Mouse (Mus musculus) lung, embryonic 14.5 days (tissue): ENCODE data around the gene Hic1. TPM values are rescaled to one million over a fixed set of nuclear protein-coding genes. Genes with fewer than 3 reads are reported as not detected.

ENCODE experiments used
- ATAC-seq: fragments of 200-750 bp; cut with Nextera tagmentation; 2 replicates; pipeline ENCODE4 v1.8.0; 2017; ENCODE audit warnings: mild to moderate bottlenecking, moderate TSS enrichment, moderate library complexity; ENCODE audit not compliant: insufficient read depth
- DNase-seq: peaks from one replicate; pipeline ENCODE4 v3.0.0-alpha.2; 2015
- H3K27ac ChIP-seq: fragments of 300-500 bp; sonication (generic); 2 replicates; pipeline ENCODE4 v1.5.1; 2014; ENCODE audit warnings: low read depth, mild to moderate bottlenecking, moderate library complexity
- H3K27me3 ChIP-seq: fragments of 300-500 bp; sonication (generic); 2 replicates; pipeline ENCODE4 v1.6.1; 2014; ENCODE audit warnings: low read length, control low read depth; ENCODE audit not compliant: insufficient read depth
- H3K36me3 ChIP-seq: fragments of 300-500 bp; sonication (generic); 2 replicates; pipeline ENCODE4 v1.6.1; 2014; ENCODE audit warnings: control low read depth; ENCODE audit not compliant: insufficient read depth
- H3K4me1 ChIP-seq: fragments of 300-500 bp; sonication (generic); 2 replicates; pipeline ENCODE4 v1.6.1; 2014; ENCODE audit warnings: antibody characterized with exemption, control low read depth; ENCODE audit not compliant: insufficient read depth
- H3K4me2 ChIP-seq: fragments of 300-500 bp; sonication (generic); 2 replicates; pipeline ENCODE4 v1.6.1; 2014; ENCODE audit warnings: mild to moderate bottlenecking
- H3K4me3 ChIP-seq: fragments of 300-500 bp; sonication (generic); 2 replicates; pipeline ENCODE4 v1.5.1; 2014; ENCODE audit warnings: low read depth, low read length
- H3K9ac ChIP-seq: fragments of 300-500 bp; sonication (generic); 2 replicates; pipeline ENCODE4 v1.6.1; 2014
- H3K9me3 ChIP-seq: fragments of 300-500 bp; sonication (generic); 2 replicates; pipeline ENCODE4 v1.6.1; 2016; ENCODE audit warnings: low read depth, low read length, control low read depth
- CTCF ChIP-seq: IDR thresholded peaks from 2 replicates; pipeline ENCODE4 v1.5.1; 2016; ENCODE audit warnings: antibody characterized with exemption, low read depth
- WGBS: fragments of 180-500 bp; shearing (Covaris S2); extraction: QIAGEN DNeasy Blood & Tissue Kit; methylation state at CpG from one replicate; pipeline ENCODE4 v1.1.7; 2014; 5-methylcytosine and 5-hydroxymethylcytosine counted together
- polyA plus RNA-seq: library from polyadenylated mRNA; unstranded; fragments of >200 nt; fragmentation: Nextera tagmentation; extraction: Ambion mirVana; gene quantifications from 2 replicates; pipeline ENCODE4 v1.2.1, GENCODE M21; 2014

Gene Hic1
- polyA plus RNA-seq, 1 experiment from 2014 or later: 15.6 TPM

GRCm38 (mm10) chr11:75156416-75156815 lies 12.9 kb downstream of the Hic1 start:
- no peak for TF ChIP-seq CTCF
- Histone ChIP-seq H3K36me3 (peaks cover 31% of the 10 kb centered on the region), H3K4me3 (no peak overlapping the region), H3K9me3 (no peaks in the 10 kb centered on the region), H3K9ac (no peak overlapping the region), H3K27me3 (no peaks in the 10 kb centered on the region), H3K4me2 (no peak overlapping the region), H3K4me1 (peaks cover 23% of the 10 kb centered on the region), H3K27ac (peak overlapping the region; percentile 75)
- ATAC-seq (0 out of 2 replicates have a peak, but pooled peaks have one; percentile 12), DNase-seq (peak; percentile 81)
- 27% methylated on average over 5 of the region's 5 CpGs for WGBS

DNA sequence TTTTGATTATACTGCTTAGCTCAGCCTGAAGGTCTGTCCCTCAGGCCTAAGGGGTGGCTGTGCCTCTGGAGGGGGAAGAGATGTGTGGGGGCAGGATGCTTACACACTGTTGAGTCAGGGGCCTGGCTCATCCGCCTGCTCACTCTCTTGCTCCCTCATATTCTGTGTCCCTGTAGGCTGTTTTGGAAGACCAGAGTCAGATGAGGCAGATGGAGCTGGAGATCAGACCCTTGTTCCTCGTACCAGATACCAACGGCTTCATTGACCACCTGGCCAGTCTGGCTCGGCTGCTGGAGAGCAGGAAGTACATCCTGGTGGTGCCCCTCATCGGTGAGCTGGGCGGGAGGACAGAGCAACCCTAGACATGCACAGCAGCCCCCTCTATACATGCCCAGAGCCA lies 13.3 kb downstream of the Hic1 start:
- WGBS: 40% methylated on average over 6 of the region's 6 CpGs
- peak overlapping the region; percentile 75 for H3K27ac ChIP-seq

GRCm38 (mm10) chr11:75154053-75154585 lies 15.2 kb downstream of the Hic1 start:
- H3K4me2 ChIP-seq: no peak overlapping the region
- no peak for ATAC-seq
- 60% methylated on average over 6 of the region's 6 CpGs for WGBS
- H3K36me3 ChIP-seq: peaks cover 14% of the 10 kb centered on the region; the same call in 1 of the 2 replicates
- no peaks in the 10 kb centered on the region for H3K27me3 ChIP-seq
- H3K4me1 ChIP-seq: peaks cover 23% of the 10 kb centered on the region
- H3K9ac ChIP-seq: no peak overlapping the region
- no peak overlapping the region for H3K4me3 ChIP-seq
- H3K9me3 ChIP-seq: no peaks in the 10 kb centered on the region
- peak; percentile 42; the same call in 1 of the 2 replicates for TF ChIP-seq CTCF
- peak; percentile 19 for DNase-seq
- H3K27ac ChIP-seq: peak overlapping the region; percentile 54; the same call in 1 of the 2 replicates

More for the DNA sequence above, 13.3 kb downstream of the Hic1 start:
- Histone ChIP-seq H3K27me3 (no peaks in the 10 kb centered on the region), H3K9ac (no peak overlapping the region), H3K9me3 (no peaks in the 10 kb centered on the region), H3K4me1 (peaks cover 23% of the 10 kb centered on the region), H3K4me2 (no peak overlapping the region), H3K36me3 (peaks cover 27% of the 10 kb centered on the region), H3K4me3 (no peak overlapping the region)
- TF ChIP-seq CTCF: no peak
- 0 out of 2 replicates have a peak, but pooled peaks have one; percentile 4 for ATAC-seq
- no peak for DNase-seq

GRCm38 (mm10) chr11:75152603-75153557 lies 16.4 kb downstream of the Hic1 start:
- WGBS: 33% methylated on average over 18 of the region's 18 CpGs
- H3K27ac ChIP-seq: peak overlapping the region; percentile 93

DNA sequence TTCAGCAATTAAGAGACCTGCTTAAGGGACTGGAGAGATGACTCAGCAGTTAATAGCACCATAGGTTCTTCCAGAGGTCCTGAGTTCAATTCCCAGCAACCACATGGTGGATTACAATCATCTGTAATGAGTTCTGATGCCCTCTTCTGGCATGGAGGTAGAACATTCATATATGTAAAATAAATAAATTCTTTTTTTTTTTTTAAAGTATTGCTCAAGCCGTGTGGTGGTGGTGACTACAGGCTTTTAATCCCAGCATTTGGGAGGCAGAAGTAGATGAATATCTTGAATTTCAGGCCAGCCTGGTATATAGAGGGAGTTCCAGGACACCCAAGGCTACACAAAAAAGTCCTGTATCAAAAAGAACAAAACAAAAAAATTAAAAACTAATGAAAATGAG lies 19.0 kb downstream of the Hic1 start:
- H3K4me2 ChIP-seq: no peak overlapping the region
- H3K27ac ChIP-seq: no peak overlapping the region
- H3K4me3 ChIP-seq: no peak overlapping the region
- no peaks in the 10 kb centered on the region for H3K27me3 ChIP-seq
- DNase-seq (no peak), ATAC-seq (no peak)
- 55% methylated on average over 1 of the region's 1 CpGs for whole genome bisulfite sequencing
- H3K9me3 ChIP-seq: no peaks in the 10 kb centered on the region
- H3K9ac ChIP-seq: no peak overlapping the region
- H3K4me1 ChIP-seq: peaks cover 25% of the 10 kb centered on the region
- H3K36me3 ChIP-seq: peaks cover 20% of the 10 kb centered on the region; the same call in 1 of the 2 replicates
- no peak for TF ChIP-seq CTCF

More at GRCm38 (mm10) chr11:75152603-75153557, 16.4 kb downstream of the Hic1 start:
- no peak overlapping the region; the same call in 1 of the 2 replicates for H3K4me2 ChIP-seq
- no peaks in the 10 kb centered on the region for H3K27me3 ChIP-seq
- TF ChIP-seq CTCF: 0 out of 2 replicates have a peak, but pooled peaks have one; percentile 1
- peaks cover 11% of the 10 kb centered on the region; the same call in 1 of the 2 replicates for H3K36me3 ChIP-seq
- peaks cover 21% of the 10 kb centered on the region for H3K4me1 ChIP-seq
- no peak overlapping the region for H3K9ac ChIP-seq
- DNase-seq: peak; percentile 86
- H3K9me3 ChIP-seq: no peaks in the 10 kb centered on the region
- ATAC-seq: peak; percentile 76
- H3K4me3 ChIP-seq: no peak overlapping the region

GRCm38 (mm10) chr11:75148332-75149035 lies 20.8 kb downstream of the Hic1 start:
- H3K9ac ChIP-seq: no peak overlapping the region
- H3K27ac ChIP-seq: peak overlapping the region; percentile 86
- no peak overlapping the region for H3K4me3 ChIP-seq
- no peak for TF ChIP-seq CTCF
- whole genome bisulfite sequencing: 78% methylated on average over 8 of the region's 11 CpGs
- no peaks in the 10 kb centered on the region for H3K9me3 ChIP-seq
- no peak; the same call in 1 of the 2 replicates for ATAC-seq
- H3K4me2 ChIP-seq: no peak overlapping the region
- peak; percentile 34 for DNase-seq
- peaks cover 33% of the 10 kb centered on the region for H3K36me3 ChIP-seq
- H3K27me3 ChIP-seq: no peaks in the 10 kb centered on the region
- peaks cover 22% of the 10 kb centered on the region for H3K4me1 ChIP-seq

DNA sequence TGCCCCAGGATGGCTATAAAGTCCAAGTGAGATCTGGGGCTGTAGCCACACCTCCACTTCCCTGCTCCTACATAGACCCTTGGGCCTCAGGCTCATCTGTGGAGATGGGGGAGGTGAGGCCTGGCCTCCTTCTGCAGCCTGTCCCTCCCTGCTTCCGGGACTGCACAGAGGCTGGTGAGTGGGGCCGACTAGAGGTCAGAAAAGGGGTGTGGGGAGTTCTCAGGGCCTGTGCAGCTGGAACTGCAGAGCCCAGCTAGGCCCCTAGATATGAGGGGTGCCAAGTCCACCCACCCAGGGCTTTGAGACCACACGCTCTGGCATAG lies 21.5 kb downstream of the Hic1 start:
- no peaks in the 10 kb centered on the region for H3K27me3 ChIP-seq
- H3K9ac ChIP-seq: no peak overlapping the region
- H3K4me2 ChIP-seq: no peak overlapping the region
- DNase-seq (peak; percentile 54), ATAC-seq (peak; percentile 64; the same call in 1 of the 2 replicates)
- H3K36me3 ChIP-seq: peaks cover 38% of the 10 kb centered on the region
- no peaks in the 10 kb centered on the region for H3K9me3 ChIP-seq
- H3K4me3 ChIP-seq: no peak overlapping the region
- peak overlapping the region; percentile 86 for H3K27ac ChIP-seq
- no peak for TF ChIP-seq CTCF
- peaks cover 17% of the 10 kb centered on the region for H3K4me1 ChIP-seq
- 21% methylated on average over 3 of the region's 3 CpGs for WGBS
